Mouse (Mus musculus) cortical plate, adult 2 months (tissue): ENCODE measurements around the gene Gm43517.

ENCODE experiments used
- CTCF ChIP-seq: fragments of 200-500 bp; IDR thresholded peaks from 2 replicates; pipeline ENCODE4 v1.5.1; 2011; ENCODE audit warnings: mild to moderate bottlenecking, control low read depth, low read length; ENCODE audit not compliant: insufficient read depth; ENCODE audit errors: extremely low read depth
- POLR2A ChIP-seq: fragments of 200-500 bp; IDR thresholded peaks from 2 replicates; pipeline ENCODE4 v1.6.1; 2011; ENCODE audit warnings: mild to moderate bottlenecking, low read length, control low read depth; ENCODE audit not compliant: insufficient read depth; ENCODE audit errors: extremely low read depth

GRCm38 (mm10) chr12:49383521-49384133 is 1.3 kb upstream of the Gm43517 start:
- TF ChIP-seq CTCF (no peak), POLR2A (peak; percentile 95)
